Mouse (Mus musculus): Measurements from ENCODE around the gene Arpc4. TPM values are rescaled to one million over a fixed set of nuclear protein-coding genes. Genes with fewer than 3 reads are reported as not detected.
A peak's percentile ranks its signal among the peaks of the same experiment; 100 is the strongest.
"Not testable (repeated sequence)": the region's sequence is repeated elsewhere in the genome, so short reads cannot be mapped to it uniquely, and the experiment has no call there.

Arpc4 gene
- 357 and 384 TPM in 2 replicates for polyA plus RNA-seq (2015; fragmentation: Nextera tagmentation; extraction: Ambion mirVana)

DNA sequence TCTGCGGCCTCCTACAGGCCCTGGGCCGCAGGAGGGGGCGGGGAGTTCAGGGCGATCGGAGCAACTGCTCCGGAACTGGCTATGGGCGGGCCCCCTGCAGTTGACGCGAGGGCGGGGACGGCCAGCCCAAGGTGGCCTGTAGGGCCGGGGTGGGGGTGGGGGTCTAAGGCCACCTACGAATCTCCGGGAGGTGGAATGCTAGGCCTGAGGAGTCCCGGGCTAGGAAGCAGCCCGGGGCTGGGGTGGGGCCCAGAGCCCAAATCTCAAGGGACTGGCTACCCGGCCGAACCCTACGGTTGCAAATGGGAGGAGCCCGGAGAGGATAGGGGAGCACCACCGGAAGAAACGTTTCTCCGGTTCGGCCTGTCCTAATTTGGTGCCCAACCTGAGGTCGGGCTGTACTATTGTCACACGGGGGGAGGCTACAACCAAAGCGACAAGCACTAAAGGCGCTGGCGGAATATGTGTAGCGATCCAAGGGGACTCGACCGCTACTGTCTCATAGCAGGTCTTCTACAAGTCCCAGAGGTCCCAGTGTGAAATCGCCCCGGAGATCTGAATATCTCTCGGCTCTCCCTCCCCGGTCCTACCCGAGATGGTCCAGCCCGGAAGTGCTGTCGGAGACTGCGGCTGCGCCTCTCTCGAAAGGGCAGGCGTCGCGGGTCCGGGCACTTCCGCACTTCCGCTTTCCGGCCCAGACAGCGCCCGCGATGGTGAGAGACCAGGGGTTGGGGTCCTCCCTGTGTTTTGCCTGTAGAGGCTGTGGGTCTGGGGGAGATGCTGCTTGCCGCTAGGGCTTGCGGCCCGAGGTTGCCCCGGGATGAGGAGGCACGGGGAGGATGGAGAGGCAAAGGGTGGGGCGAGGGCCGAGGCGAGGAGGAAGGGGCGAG lies at the start of gene Arpc4, which contains the start of gene Tada3:
Arpc4 (plus strand) TSS at position 620 of the 890 bp plus-strand sequence.
Tada3 (minus strand) TSS at position 388 of the 890 bp plus-strand sequence.
- Histone ChIP-seq H3K27me3 (no peaks in the 10 kb centered on the region), H3K27ac (peak within 1 kb of the TSS; percentile 94), H3K9ac (peak within 1 kb of the TSS; percentile 94), H3K36me3 (peaks cover 57% of the 10 kb centered on the region), H3K4me2 (peak within 1 kb of the TSS; percentile 82), H3K9me3 (no peaks in the 10 kb centered on the region), H3K4me1 (peaks cover 19% of the 10 kb centered on the region), H3K4me3 (peak within 1 kb of the TSS; percentile 100)
- peak; percentile 94 for ATAC-seq (ENCODE audit: insufficient number of reproducible peaks, insufficient read depth, low FRiP score, low TSS enrichment, low read depth)
- WGBS, result under 1% methylated on average over 61 of the region's 61 CpGs

GRCm38 (mm10) chr6:113329396-113329795 lies 48.5 kb upstream of the Arpc4 start:
- peaks cover 50% of the 10 kb centered on the region for H3K36me3 ChIP-seq
- 83% methylated on average over 1 of the region's 1 CpGs for WGBS

GRCm38 (mm10) chr6:113330547-113330946 lies 47.4 kb upstream of the Arpc4 start:
- H3K27me3 ChIP-seq, result no peaks in the 10 kb centered on the region
- 54% methylated on average over 2 of the region's 2 CpGs for WGBS
- no peak overlapping the region for H3K4me3 ChIP-seq
- H3K4me2 ChIP-seq, result no peak overlapping the region
- no peak overlapping the region for H3K9ac ChIP-seq
- H3K9me3 ChIP-seq, result no peaks in the 10 kb centered on the region
- peaks cover 52% of the 10 kb centered on the region for H3K36me3 ChIP-seq
- ATAC-seq (ENCODE audit: insufficient number of reproducible peaks, insufficient read depth, low FRiP score, low TSS enrichment, low read depth), result no peak
- peaks cover 7% of the 10 kb centered on the region for H3K4me1 ChIP-seq
- H3K27ac ChIP-seq, result no peak overlapping the region

More at GRCm38 (mm10) chr6:113329396-113329795, 48.5 kb upstream of the Arpc4 start:
- H3K4me3 ChIP-seq, result no peak overlapping the region
- ATAC-seq (ENCODE audit: insufficient number of reproducible peaks, insufficient read depth, low FRiP score, low TSS enrichment, low read depth), result no peak
- no peak overlapping the region for H3K4me2 ChIP-seq
- peaks cover 9% of the 10 kb centered on the region for H3K4me1 ChIP-seq
- no peaks in the 10 kb centered on the region for H3K9me3 ChIP-seq
- no peak overlapping the region for H3K27ac ChIP-seq
- H3K9ac ChIP-seq, result no peak overlapping the region
- H3K27me3 ChIP-seq, result no peaks in the 10 kb centered on the region

DNA sequence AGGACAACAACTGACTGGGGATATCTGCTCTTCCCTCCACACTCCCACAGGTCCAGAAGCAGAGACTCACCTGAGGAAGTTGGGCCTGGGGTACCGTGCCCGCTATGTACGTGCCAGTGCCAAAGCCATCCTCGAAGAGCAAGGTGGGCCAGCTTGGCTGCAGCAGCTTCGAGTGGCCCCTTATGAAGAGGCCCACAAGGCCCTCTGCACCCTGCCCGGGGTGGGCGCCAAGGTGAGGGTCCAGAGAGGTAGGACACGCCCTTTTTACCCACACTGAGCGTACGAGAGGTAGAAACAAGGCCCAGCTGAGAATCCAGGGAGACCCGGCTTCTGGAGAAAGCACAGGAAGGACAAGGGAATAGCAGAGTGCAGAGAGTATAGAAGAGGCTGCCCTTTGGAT lies 46.2 kb upstream of the Arpc4 start:
- H3K27me3 ChIP-seq, result no peaks in the 10 kb centered on the region
- ATAC-seq (ENCODE audit: insufficient number of reproducible peaks, insufficient read depth, low FRiP score, low TSS enrichment, low read depth), result no peak
- 90% methylated on average over 11 of the region's 11 CpGs for WGBS
- H3K4me3 ChIP-seq, result no peak overlapping the region
- H3K4me1 ChIP-seq, result no peaks in the 10 kb centered on the region; the same call in 1 of the 2 replicates
- H3K9ac ChIP-seq, result no peak overlapping the region
- H3K4me2 ChIP-seq, result no peak overlapping the region
- H3K9me3 ChIP-seq, result no peaks in the 10 kb centered on the region
- no peak overlapping the region for H3K27ac ChIP-seq
- H3K36me3 ChIP-seq, result peaks cover 61% of the 10 kb centered on the region

GRCm38 (mm10) chr6:113332734-113333133 lies 45.2 kb upstream of the Arpc4 start:
- ATAC-seq (ENCODE audit: insufficient number of reproducible peaks, insufficient read depth, low FRiP score, low TSS enrichment, low read depth); H3K4me3 ChIP-seq; H3K27me3 ChIP-seq; H3K9ac ChIP-seq; H3K4me2 ChIP-seq; H3K27ac ChIP-seq; H3K9me3 ChIP-seq; H3K4me1 ChIP-seq: not testable (repeated sequence)
- 79% methylated on average over 6 of the region's 6 CpGs for WGBS
- H3K36me3 ChIP-seq, result peaks cover 70% of the 10 kb centered on the region

DNA sequence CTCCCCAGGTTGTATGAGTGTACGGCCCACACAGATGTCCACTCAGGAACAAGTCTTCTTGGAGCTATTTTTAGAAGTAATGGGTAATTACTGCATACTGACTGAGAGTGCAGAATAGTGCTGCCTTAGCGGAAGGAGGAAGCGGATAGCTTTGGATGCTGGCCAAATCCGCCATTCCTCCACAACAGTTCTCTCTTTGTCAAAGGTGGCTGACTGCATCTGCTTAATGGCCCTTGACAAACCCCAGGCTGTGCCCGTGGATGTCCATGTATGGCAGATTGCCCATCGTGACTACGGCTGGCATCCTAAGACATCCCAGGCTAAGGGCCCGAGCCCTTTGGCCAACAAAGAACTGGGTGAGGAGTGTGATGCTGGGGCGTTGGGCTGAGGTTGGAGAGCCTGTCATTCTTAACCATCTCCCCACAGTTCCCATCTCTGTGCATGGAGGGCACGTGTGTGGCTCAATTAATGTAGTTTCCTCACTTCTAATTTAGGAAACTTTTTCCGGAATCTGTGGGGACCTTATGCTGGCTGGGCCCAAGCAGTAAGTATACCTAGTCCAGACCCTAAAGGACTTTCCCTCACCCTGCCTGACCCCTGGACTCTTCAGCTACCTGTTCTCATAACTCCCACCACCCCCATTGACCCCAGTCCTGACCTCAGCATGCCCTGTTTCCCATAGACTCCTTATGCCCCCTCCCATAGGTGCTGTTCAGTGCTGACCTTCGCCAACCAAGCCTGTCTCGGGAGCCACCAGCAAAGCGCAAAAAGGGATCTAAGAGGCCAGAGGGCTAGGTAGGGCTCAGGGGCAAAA lies 44.6 kb upstream of the Arpc4 start:
- Histone ChIP-seq H3K36me3 (peaks cover 76% of the 10 kb centered on the region), H3K27ac (no peak overlapping the region)

GRCm38 (mm10) chr6:113334216-113334615 lies 43.7 kb upstream of the Arpc4 start:
- H3K4me2 ChIP-seq, result no peak overlapping the region
- H3K9ac ChIP-seq, result 0 out of 2 replicates have a peak overlapping the region, but pooled peaks have one; percentile 4
- H3K9me3 ChIP-seq, result no peaks in the 10 kb centered on the region
- H3K27me3 ChIP-seq, result no peaks in the 10 kb centered on the region
- H3K4me1 ChIP-seq, result no peaks in the 10 kb centered on the region; the same call in 1 of the 2 replicates
- H3K27ac ChIP-seq, result no peak overlapping the region
- no peak for ATAC-seq (ENCODE audit: insufficient number of reproducible peaks, insufficient read depth, low FRiP score, low TSS enrichment, low read depth)
- no peak overlapping the region for H3K4me3 ChIP-seq
- H3K36me3 ChIP-seq, result peaks cover 81% of the 10 kb centered on the region
- WGBS, result 83% methylated on average over 6 of the region's 6 CpGs

More for the DNA sequence above, 44.6 kb upstream of the Arpc4 start:
- Histone ChIP-seq H3K4me3 (no peak overlapping the region), H3K4me1 (no peaks in the 10 kb centered on the region; the same call in 1 of the 2 replicates), H3K4me2 (no peak overlapping the region), H3K27me3 (no peaks in the 10 kb centered on the region), H3K9me3 (no peaks in the 10 kb centered on the region), H3K9ac (no peak overlapping the region)
- ATAC-seq (ENCODE audit: insufficient number of reproducible peaks, insufficient read depth, low FRiP score, low TSS enrichment, low read depth), result no peak
- WGBS, result 81% methylated on average over 14 of the region's 14 CpGs

DNA sequence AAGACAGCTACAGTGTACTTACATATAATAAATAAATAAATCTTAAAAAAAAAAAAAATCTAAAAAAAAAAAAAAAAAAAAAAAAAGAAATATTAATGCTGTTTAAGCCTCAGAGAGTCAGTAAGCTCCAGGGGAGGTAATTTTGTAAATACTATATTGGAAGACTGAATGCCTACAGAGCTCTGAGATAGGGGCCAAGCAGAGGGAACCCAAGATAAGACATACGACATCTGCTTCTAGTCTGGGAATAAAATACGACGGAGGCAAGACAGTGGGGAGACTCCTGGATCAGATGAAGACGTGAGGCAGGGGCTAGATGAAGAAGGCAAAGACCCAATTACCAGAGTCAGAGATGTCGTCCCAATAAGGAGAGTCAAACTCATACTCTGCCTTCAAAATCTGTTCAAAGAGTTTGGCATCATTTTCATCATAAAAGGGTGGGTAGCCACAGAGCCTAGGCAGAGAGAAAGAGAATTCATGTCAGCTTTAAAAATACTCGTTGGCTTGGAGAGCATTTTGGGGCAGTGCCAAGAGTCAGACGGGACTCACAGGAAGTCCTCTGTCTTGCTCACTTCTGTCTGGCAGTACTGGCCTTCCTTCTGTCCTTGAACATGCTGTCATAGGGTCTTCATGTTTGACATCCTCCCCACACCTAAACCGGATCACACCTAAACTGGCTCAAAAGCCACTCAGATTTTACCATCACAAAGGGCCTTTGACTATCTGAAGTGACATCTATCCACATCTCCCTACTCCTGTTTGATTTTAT lies 40.9 kb upstream of the Arpc4 start:
- no peaks in the 10 kb centered on the region for H3K9me3 ChIP-seq
- H3K36me3 ChIP-seq, result peaks cover 75% of the 10 kb centered on the region
- peaks cover 5% of the 10 kb centered on the region; the same call in 1 of the 2 replicates for H3K4me1 ChIP-seq
- no peak overlapping the region for H3K27ac ChIP-seq
- H3K27me3 ChIP-seq, result no peaks in the 10 kb centered on the region
- no peak overlapping the region for H3K4me2 ChIP-seq
- no peak for ATAC-seq (ENCODE audit: insufficient number of reproducible peaks, insufficient read depth, low FRiP score, low TSS enrichment, low read depth)
- H3K9ac ChIP-seq, result no peak overlapping the region
- H3K4me3 ChIP-seq, result no peak overlapping the region
- WGBS, result 72% methylated on average over 8 of the region's 8 CpGs

- ATAC-seq (ENCODE audit: insufficient number of reproducible peaks, insufficient read depth, low FRiP score, low TSS enrichment, low read depth), result no peak
- Histone ChIP-seq H3K9me3 (no peaks in the 10 kb centered on the region), H3K27ac (no peak overlapping the region), H3K27me3 (no peaks in the 10 kb centered on the region), H3K4me3 (no peak overlapping the region), H3K36me3 (peaks cover 38% of the 10 kb centered on the region), H3K9ac (0 out of 2 replicates have a peak overlapping the region, but pooled peaks have one; percentile 32), H3K4me1 (peaks cover 24% of the 10 kb centered on the region), H3K4me2 (no peak overlapping the region)
- 87% methylated on average over 6 of the region's 6 CpGs for WGBS
These were observed 36.3 kb upstream of the Arpc4 start for GRCm38 (mm10) chr6:113341574-113341973.

GRCm38 (mm10) chr6:113342297-113342696 lies 35.6 kb upstream of the Arpc4 start:
- H3K27me3 ChIP-seq, result no peaks in the 10 kb centered on the region
- peak overlapping the region; percentile 77 for H3K4me2 ChIP-seq
- H3K9me3 ChIP-seq, result no peaks in the 10 kb centered on the region
- H3K4me1 ChIP-seq, result peaks cover 24% of the 10 kb centered on the region
- no peak overlapping the region for H3K27ac ChIP-seq
- peaks cover 33% of the 10 kb centered on the region for H3K36me3 ChIP-seq
- peak overlapping the region; percentile 92; the same call in 1 of the 2 replicates for H3K9ac ChIP-seq
- ATAC-seq (ENCODE audit: insufficient number of reproducible peaks, insufficient read depth, low FRiP score, low TSS enrichment, low read depth), result no peak
- peak overlapping the region; percentile 74 for H3K4me3 ChIP-seq
- WGBS, result 39% methylated on average over 4 of the region's 7 CpGs
